Mouse (Mus musculus) hindlimb bud, embryonic 11.5 days (tissue): ENCODE measurements around the gene Ubxn6.

Experiments used
- DNase-seq: peaks from one replicate; pipeline ENCODE4 v3.0.0-alpha.2; 2012; ENCODE audit warnings: low read depth, low spot score; ENCODE audit errors: extremely low spot score

The Ubxn6 gene

GRCm38 (mm10) chr17:56026881-56027280 lies 47.9 kb downstream of the Ubxn6 start:
- no peak for DNase-seq

DNA sequence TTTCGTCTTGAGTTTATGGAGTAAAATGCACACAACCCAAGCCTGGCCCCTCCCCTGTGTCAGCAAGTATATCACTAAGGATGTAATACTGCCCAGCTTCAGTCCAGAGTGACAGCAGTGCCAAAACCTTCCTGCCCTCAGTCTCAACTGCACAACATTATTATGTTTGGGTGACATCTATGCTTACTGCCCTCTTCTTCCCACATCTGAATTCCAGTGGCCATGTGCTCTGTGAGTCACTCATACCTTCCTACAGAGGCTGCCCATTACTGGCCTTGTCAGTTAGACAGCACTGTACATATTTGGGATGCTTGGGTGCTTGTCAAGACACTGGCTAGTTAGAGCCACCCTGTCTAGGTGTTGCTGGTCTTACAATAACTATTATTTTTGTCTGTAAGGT lies 48.5 kb downstream of the Ubxn6 start:
- DNase-seq: no peak

DNA sequence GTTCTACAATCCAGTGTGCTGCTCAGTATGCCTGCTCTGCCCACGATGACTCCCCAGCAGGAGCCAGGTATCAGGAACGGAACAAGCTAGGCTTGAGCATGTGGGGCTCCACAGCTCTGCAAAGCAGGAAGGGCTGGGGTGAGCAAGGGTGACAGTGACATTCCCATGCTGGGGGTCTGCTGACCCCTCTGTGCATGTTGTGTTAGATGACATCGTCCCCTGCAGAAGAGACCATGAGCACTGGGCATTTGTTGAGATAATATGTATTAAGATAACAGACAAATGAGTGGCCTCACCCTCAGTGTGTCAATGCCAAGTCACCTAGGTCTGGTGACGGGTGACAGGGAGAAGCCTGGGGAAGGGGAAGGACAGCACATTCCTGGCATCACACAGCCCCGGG lies 49.9 kb downstream of the Ubxn6 start:
- no peak for DNase-seq

DNA sequence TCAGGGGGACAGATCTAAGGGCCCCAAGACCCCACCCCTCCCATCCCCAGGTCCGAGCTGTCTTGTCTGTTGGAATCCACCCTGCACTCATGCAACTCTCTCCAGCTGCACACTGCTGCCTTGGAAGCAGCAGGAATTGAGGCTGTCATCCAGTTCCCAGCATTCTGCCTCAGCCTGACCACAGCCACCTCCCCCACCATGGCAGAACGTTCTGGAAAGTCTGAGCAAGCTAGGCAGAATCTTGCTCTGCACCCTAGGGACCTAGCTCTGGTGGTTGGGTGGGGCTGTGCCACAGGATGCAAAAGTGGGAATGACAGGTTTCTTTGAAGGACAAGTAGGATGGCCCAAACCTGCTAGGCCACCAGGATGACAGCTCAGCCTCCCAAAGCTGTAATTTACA lies 50.4 kb downstream of the Ubxn6 start:
- DNase-seq: no peak

DNA sequence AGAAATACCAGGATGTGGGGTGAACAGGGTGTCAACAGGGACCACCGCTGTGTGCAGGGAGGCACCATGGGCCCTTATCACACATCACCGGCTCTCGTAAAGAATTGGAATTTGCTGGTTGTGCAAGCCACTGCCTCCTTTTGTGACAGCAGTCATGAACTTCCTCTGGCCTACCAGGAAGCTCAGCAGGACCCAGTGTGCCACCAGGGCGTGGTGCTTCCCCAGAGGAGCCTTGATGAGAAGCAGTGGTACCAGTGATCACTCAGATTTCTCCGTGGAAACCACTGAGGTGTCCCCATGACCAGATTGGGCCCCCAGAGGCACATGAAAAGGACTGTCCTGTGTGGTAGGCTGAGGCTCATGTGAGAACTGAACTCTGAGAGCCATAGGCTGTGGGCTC lies 51.4 kb downstream of the Ubxn6 start:
- DNase-seq: no peak

- DNase-seq: no peak
Observed at GRCm38 (mm10) chr17:56022989-56023290, 51.9 kb downstream of the Ubxn6 start.

DNA sequence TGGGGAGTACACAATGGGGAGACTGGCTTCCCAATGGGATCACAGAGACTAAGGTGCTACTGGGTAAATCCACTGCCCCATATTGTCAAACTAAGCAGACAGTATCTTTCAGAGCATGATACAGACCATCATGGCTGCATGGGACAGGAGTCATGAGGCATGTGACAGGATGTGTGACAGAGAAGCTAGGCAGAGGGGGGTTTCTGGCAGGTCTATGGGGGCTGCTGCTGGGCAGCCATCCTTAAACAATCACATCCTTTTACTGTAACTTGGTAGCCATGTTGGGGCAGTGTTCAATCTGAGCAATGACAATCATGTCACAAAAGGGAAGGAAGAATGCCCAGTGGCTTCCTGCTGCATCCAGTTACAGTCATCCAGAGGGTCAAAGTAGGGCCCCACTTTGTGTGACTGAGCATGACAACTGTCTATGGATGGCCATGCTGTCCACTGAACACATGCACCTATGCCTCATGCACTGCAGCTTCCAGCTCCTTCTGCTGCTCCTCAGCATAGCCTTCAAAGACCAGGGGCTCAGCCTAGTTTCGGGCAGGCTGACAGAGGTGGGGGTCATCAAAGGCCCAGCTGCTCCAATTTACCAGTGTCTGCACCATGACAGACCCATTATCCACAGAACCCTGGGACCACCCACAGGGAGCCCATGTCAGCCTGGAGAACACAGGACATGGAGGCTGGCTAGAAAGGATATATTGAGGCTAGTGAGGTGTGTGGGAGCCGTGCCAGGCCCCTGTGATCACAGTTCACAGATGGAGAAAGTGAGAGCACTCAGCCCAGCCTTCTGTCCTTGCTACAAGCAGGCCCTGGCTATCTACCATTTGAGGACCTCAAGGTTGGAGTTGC lies 52.5 kb downstream of the Ubxn6 start:
- DNase-seq: no peak

DNA sequence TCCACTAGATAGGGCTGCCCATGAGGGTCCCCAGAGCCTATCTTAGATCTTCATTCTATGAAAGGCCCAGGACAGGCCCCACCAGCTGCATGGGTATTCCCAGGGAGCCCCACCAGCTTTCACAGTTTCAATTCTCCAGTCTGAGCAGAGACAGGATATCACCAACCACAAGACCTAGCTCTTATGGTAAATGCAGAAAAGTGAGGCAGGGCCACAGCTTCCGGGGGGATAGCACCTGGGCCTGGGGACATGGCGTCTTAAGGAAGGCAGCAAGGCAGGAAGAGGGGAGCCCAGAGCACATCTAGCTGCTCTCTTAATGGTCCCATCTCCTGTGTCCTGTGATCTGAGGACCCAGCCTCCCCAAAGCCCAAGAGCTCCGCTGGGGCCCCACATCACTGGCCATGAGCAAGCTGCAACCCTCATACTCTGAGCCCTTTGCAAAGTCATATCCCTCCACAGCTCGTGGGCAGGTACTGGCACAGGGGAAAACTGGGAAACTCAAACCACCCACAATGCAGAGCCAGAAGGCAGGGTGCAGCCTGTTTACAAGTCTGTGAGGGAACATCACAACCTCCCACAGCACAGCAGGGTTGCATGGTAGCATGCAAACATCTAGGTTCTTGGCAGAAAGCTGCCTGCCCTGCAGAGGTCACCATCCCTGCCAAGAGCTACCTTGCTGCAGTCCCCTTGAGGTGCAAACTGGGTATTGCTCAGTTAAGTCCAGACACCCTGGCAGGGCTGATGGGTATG lies 53.5 kb downstream of the Ubxn6 start:
- DNase-seq: no peak

- no peak for DNase-seq
Observed at GRCm38 (mm10) chr17:56020400-56021084, 54.3 kb downstream of the Ubxn6 start.

DNA sequence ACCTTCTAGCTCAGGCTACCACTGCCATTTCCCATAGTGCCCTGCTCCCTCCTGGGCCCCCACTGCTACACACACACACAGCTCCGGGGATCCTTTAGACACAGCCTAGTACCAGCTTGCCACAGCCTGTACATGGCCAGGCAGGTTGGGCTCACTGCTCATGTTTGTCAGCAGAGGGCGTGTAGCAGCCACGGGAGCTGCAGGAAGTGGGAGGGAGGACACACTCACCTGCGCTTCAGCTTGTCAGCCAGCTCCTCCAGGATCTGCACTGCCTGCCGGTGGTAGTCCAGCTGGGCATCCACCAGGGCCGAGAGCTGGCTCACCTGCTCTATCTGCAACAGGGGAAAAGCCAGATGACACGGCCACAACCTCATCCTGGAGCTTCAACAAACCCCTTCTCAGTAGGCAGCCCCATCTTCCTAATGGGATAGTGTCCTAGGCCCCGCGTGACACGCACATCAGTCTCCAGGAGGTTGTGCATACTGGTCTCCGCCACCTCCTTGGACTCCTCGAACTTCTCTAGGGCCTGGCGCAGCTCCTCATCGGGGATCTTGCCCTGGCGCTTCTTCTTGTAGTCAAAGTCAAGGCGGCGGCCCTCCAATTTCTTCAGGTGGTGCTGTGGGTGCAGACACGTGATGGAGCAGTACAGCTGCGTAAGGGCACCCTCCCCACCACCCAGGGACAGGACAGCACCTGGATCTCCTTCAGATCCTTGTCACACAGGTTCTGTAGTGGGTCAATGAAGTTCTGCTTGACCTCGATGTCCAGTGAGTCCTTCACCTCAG lies 56.3 kb downstream of the Ubxn6 start:
- no peak for DNase-seq

GRCm38 (mm10) chr17:56017848-56018247 lies 57.0 kb downstream of the Ubxn6 start:
- DNase-seq: no peak
